Mouse (Mus musculus) large intestine, adult 2 months (tissue): ENCODE measurements at regions not wholly inside any gene's neighbourhood (a gene's known extent, or its start where the extent isn't known, plus 50 kb on each side); places are given as distances from the start of the nearest gene placed in this dataset.
"Not testable (repeated sequence)": the region's sequence is repeated elsewhere in the genome, so short reads cannot be mapped to it uniquely, and the experiment has no call there.

Experiments
- DNase-seq: peaks from one replicate; pipeline ENCODE4 v3.0.0-alpha.2; 2012; ENCODE audit warnings: low read depth, low spot score
- WGBS: fragments of 180-500 bp; shearing (Covaris S2); methylation state at CpG from one replicate; pipeline ENCODE4 v1.1.7; 2018; 5-methylcytosine and 5-hydroxymethylcytosine counted together

- 14% methylated on average over 5 of the region's 5 CpGs for WGBS
- DNase-seq, result peak; percentile 69
These were observed 110.3 kb upstream of the Abca1 start for GRCm38 (mm10) chr4:53269999-53270398.

DNA sequence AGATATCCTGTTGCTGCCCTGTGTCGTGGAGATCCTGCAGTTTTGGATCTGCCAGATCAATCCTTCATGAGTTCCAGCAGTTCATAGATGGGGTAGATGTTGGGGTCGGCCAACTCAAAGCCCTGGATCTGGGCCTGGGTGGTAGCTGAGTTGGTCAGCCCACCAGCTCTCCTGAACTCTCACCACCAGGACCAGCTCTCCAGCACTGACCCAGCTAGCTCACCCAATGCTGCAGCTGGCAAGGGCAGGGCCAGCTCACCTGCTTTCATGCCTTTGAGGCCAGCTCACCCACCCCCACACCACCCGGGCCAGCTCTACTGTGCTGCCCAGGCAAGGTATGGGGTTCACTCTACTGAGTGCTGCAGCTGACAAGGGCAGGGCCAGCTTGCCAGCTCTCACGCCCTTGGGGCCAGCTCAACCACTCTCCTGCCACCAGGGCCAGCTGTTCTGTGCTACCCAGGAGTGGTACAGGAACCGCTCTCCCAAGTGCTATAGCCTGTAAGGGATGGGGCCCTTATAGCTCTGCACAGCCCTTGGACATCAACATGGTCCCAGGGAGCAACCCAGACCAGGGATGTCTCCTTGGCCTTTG lies 109.7 kb upstream of the Abca1 start:
- WGBS, result 62% methylated on average over 5 of the region's 5 CpGs
- DNase-seq, result no peak

DNA sequence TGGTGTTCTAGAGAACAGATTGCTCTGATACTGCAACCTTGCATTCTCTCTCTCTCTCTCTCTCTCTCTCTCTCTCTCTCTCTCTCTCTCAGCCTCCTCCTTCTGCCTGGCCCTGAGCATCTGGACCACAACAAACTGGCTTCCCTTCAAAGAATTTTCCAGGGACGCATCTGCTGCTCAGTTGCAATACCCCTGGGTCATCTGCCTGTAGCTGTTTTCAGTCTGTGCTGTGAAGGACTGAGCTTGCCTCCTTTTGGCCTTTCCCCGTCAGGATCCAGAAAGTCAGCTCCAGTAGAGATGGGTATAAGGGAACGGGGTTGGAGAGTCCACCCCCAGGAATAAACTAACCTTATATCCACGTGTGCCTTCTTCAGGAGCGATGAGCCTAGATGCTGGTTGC lies 105.2 kb upstream of the Abca1 start:
- DNase-seq, result no peak
- 77% methylated on average over 5 of the region's 5 CpGs for WGBS

- 64% methylated on average over 2 of the region's 2 CpGs for WGBS
- no peak for DNase-seq
These were observed 104.8 kb upstream of the Abca1 start for GRCm38 (mm10) chr4:53264501-53264900.

GRCm38 (mm10) chr4:53263776-53264175 lies 104.1 kb upstream of the Abca1 start:
- 17% methylated on average over 13 of the region's 13 CpGs for WGBS
- peak; percentile 50 for DNase-seq

DNA sequence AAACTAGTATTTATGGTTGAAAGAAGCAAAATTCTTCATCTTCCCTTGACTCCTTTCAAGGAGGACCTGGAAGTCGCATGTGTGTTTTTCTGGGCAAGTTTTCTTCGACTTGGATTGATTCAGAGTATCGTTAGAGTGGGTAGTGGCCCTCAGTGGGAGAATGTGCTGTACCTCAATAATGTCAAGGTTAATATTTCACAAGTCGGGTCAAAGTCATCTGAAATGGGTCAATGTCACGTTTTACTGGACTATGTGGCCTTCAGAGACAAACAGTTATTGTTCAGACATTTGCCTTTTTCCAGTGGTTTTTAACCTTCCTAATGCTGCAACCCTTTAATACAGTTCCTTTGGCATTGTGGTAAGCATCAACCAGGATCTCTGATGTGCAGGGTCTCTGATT lies 102.8 kb upstream of the Abca1 start:
- WGBS, result 58% methylated on average over 5 of the region's 5 CpGs
- no peak for DNase-seq

GRCm38 (mm10) chr4:53261556-53262140 lies 102.0 kb upstream of the Abca1 start:
- no peak for DNase-seq
- WGBS, result 77% methylated on average over 6 of the region's 6 CpGs

DNA sequence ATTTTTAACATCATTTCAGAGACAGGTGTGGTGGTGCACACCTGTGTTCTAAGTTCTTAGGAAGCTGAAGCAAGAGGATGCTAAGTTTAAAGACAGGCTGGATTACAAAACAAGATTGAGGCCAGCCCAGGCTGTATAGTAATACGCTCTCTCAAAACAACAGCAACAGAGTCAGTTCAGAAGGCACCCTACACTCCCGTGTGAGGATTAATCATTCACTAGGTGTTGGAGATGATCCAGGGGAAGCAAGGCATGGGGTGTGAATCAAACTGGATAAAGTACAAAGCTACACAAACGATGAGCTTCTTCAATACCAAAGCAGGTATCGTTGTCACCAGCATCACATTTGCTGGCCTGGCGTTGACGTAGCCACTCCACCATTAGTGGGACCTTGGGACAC lies 99.3 kb upstream of the Abca1 start:
- DNase-seq, result peak; percentile 90
- WGBS, result 32% methylated on average over 6 of the region's 6 CpGs

GRCm38 (mm10) chr4:53256996-53257395 lies 97.3 kb upstream of the Abca1 start:
- 25% methylated on average over 5 of the region's 5 CpGs for WGBS
- no peak for DNase-seq

DNA sequence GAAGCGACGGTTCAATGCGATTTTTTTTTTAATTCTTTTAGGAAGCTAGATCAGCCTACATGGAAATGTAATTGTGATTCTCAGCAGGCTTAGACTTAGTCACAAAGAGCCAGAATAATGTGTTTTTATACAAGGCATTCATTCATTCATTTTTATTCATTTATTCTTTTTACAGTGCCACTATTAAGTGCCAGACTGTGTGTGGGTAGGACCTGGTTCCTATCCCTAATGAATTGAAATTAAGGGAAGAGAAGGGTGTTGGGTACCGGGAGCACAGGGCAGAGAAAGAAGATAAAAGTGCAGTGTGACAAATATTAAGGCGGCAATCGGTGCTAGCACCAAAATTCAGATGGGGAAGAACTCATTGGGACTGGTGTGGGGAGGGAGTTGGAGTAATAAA lies 94.8 kb upstream of the Abca1 start:
- 95% methylated on average over 6 of the region's 6 CpGs for WGBS
- DNase-seq, result no peak

DNA sequence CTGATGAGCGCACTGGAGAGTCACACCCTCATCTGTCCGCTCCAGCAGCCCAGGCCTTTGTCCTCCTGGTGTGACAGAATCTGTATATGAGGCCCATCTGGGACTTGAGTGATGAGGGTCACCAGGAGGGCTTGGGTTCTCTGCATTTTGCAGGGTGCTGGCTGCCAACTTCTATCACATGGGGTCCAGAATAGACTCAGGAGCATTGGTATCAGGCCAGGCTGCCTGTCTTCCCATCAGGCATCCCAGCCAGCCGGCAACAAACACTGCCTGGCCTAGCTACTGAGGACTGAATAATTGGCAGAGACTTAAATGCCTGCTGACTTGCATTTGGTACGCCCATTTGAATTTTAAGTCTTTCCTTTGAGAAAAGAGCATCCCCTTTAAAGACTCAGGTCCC lies 94.0 kb upstream of the Abca1 start:
- no peak for DNase-seq
- 80% methylated on average over 4 of the region's 4 CpGs for WGBS

- DNase-seq, result no peak
These were observed 90.6 kb upstream of the Abca1 start for GRCm38 (mm10) chr4:53250325-53250724.

GRCm38 (mm10) chr4:53246083-53246747 lies 86.5 kb upstream of the Abca1 start:
- 67% methylated on average over 15 of the region's 15 CpGs for WGBS
- no peak for DNase-seq

More at GRCm38 (mm10) chr4:53250325-53250724, 90.6 kb upstream of the Abca1 start:
- 92% methylated on average over 3 of the region's 3 CpGs for WGBS

GRCm38 (mm10) chr4:53245553-53245952 lies 85.9 kb upstream of the Abca1 start:
- DNase-seq, result no peak
- WGBS, result 91% methylated on average over 4 of the region's 4 CpGs

- 92% methylated on average over 8 of the region's 8 CpGs for WGBS
- DNase-seq, result not testable (repeated sequence)
These were observed 83.8 kb upstream of the Abca1 start for GRCm38 (mm10) chr4:53243473-53243872.

DNA sequence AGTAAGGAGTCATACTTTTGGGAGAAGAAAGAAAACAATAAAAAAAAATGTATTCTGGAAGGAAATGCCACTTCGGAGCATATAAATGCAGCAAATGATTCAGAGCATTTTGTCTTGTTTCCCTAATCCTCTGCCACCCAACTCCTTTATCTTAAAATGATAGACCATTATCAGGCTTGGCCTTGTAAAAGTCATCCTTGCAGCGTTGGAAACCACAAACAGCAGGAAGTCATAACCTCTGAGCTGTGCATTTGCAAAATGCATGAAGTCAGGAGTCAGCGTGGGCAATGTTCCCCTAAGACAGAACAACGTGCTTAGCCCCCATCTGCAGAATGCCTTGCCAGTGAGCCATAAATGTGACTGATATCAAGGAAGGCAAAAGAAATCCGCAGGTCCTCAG lies 80.2 kb upstream of the Abca1 start:
- WGBS, result 44% methylated on average over 5 of the region's 5 CpGs
- no peak for DNase-seq

DNA sequence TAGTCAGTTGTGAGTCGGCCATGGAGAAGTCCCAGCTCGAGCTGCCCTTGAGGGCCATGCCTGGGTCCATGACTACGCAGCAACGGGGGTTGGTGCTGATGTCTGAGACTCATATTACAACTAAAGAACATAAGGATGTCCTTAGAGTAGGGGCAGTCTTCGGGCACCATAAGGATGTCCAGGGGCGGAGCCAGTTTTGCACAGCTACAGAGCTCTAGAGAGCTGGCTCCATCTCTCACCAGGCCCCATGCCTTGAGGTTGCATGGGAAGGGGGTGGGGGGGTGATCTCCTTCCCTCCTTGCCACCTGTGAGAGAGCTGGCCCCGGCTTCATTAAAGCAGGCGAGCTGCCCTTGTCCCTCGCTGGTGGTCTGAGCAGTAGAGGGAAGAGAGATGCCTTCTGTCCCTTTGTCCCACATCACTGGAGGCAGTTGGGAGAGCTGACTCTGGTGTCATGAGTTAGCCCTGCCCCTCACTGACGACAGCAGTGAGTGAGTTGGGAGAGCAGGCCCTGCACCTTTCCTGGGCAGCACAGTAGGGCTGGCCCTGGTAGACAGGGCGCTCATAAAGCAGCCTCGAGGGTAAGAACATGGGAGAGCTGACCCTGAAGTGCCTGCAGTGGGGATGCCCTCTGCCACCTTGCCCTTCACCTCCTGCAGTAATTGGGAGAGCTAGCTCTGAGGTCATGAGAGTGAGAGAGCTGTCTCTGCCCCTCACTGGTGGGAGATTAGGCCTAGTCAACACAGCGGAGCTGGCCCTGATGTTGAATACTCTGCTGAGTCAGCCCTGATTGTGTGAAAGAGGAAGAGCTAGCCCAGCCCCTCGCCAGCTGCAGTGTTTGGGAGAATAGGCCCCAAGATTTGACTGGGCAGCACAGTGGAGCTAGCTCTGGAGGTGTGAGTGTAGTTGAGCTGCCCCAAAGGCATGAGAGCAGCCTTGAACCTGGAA lies 78.9 kb upstream of the Abca1 start:
- WGBS, result 84% methylated on average over 14 of the region's 14 CpGs
- no peak for DNase-seq

DNA sequence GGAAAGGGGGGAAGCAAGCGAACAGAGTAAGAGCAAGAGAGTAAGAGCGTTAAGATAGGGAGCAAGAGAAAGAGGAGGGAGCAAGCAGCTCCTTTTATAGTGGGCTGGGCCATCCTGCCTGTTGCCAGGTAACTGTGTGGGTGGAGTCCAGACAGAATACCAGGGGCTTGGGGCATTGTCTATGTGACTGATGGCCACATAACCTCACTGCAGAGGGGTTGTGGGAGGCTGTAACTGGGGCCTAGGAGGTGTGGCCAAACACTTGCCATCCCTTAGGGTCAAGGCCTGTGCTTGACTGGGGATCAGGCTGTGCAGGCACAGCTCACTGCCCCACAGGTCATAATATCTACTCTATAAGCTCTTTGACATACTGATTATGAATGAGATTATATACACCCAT lies 76.2 kb upstream of the Abca1 start:
- WGBS, result 63% methylated on average over 2 of the region's 2 CpGs
- no peak for DNase-seq

DNA sequence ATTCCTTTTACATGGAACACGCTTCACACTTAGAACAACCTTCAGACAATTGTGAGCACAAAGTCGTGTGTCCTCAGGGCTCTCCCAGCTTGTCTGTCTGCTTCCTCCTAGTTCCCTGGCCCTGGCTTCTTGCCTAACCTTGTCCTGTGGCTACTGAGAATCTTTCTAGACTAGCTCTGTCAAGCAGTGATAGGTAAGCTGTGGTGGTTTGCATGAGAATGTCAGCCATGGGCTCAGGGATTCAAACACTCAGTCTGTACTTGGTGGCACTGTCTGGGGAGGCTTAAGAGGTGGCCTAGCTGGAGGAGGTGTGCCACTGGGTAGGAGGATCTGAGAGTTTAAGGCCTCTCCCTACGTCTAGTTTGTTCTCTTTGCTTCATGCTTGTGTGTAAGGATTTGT lies 72.7 kb upstream of the Abca1 start:
- no peak for DNase-seq
- WGBS, result 66% methylated on average over 3 of the region's 3 CpGs

GRCm38 (mm10) chr4:53231867-53232266 lies 72.2 kb upstream of the Abca1 start:
- 85% methylated on average over 4 of the region's 4 CpGs for WGBS
- no peak for DNase-seq
